Mouse (Mus musculus): Measurements from ENCODE around the gene Pla2g1b. TPM values are rescaled to one million over a fixed set of nuclear protein-coding genes. Genes with fewer than 3 reads are reported as not detected.

The Pla2g1b gene
- polyA plus RNA-seq, 1 experiment from 2014 or later = 2.9 TPM

DNA sequence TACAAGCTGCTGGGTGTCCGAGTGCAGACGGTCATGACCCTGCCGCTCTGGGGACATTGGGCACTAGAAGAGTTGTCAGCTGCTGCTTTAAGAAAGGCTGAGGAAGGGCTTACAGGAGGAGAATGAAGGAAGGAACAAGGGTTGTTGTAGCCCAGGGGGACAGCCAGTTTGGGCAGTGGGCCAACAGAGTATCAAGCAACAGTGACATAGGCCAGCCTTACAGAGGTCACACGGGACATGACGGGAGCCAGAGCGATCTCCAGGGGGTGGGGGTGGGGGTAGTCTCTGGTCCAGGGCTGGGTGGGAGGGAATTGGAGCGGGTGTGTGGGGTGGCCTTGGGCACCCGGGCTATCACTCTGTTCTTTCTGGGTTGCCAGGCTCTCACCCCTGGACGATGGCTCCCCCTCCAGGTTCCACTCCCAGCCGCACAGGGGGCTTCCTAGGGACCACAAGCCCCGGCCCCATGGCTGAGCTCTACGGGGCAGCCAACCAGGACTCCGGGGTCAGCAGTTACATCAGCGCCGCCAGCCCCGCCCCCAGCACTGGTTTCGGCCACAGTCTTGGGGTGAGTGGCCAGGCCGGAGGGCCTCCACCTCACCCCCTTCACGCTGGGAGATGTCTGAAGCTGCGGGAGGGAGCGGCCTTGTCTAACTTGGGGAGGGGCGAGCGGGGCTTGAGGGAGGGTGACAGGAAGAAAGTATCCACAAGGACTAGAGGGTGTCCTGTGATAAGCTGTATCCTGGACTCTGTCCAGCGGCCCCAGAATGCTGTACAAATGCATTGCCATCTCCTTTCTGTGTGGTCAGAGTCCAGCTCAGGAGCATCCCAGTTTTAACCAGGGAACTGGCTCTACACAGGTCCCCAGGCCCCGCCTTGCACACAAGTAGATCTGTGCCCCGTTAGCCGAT lies 15.4 kb upstream of the Pla2g1b start:
- Histone ChIP-seq H3K9me3 (no peaks in the 10 kb centered on the region), H3K27ac (no peak overlapping the region), H3K4me3 (replicated peaks) (no peak overlapping the region), H3K27me3 (replicated peaks) (no peaks in the 10 kb centered on the region), H3K9ac (no peak overlapping the region), H3K36me3 (peaks cover 12% of the 10 kb centered on the region), H3K4me2 (replicated peaks) (no peak overlapping the region), H3K4me1 (replicated peaks) (no peaks in the 10 kb centered on the region)
- WGBS = 89% methylated on average over 26 of the region's 27 CpGs
- no peak for ATAC-seq

DNA sequence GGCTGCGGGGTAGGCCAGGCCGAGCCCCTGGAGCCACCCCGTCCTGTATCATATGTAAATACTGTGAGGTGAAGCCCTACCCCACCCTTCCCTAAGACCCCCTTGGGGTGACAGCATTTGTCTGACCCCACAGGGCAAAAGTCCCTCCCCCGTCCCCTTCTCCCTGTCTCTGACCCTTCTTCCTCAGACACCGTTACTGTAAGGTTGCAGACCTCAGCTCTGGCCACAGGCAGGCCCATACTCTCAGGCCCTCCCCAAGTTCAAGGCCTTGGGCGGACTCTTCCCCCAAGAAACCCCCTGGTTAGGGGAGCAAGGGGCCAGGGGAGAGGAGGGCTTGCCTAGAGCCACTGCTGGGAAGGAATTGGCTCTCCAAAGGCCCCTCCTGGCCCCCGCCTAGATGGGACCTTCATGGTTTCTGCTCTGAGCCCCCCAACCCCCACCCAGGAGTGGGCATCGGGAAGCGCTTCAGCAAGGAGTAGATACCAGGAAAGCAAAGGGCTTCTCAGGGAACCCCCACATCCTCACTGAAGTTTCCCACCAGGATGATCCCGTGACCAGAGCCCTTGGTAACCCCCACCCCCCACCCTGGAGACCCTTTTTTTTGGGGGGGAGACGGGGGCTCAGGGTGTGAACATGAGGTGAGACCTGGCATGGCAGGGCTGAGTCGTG lies 11.5 kb upstream of the Pla2g1b start:
- no peaks in the 10 kb centered on the region for H3K27me3 ChIP-seq (replicated peaks)
- 82% methylated on average over 12 of the region's 12 CpGs for WGBS
- no peak overlapping the region for H3K27ac ChIP-seq
- no peaks in the 10 kb centered on the region for H3K9me3 ChIP-seq
- no peak overlapping the region for H3K9ac ChIP-seq
- H3K4me1 ChIP-seq (replicated peaks) = 0 out of 2 replicates have a peak, but pooled peaks cover 3% of the 10 kb centered on the region
- H3K4me3 ChIP-seq (replicated peaks) = no peak overlapping the region
- peaks cover 3% of the 10 kb centered on the region; the same call in 1 of the 2 replicates for H3K36me3 ChIP-seq
- H3K4me2 ChIP-seq (replicated peaks) = no peak overlapping the region
- no peak for ATAC-seq

- no peak overlapping the region for H3K4me2 ChIP-seq (replicated peaks)
- no peak for ATAC-seq
- H3K4me3 ChIP-seq (replicated peaks) = no peak overlapping the region
- no peak overlapping the region for H3K27ac ChIP-seq
- 0 out of 2 replicates have a peak, but pooled peaks cover 3% of the 10 kb centered on the region for H3K4me1 ChIP-seq (replicated peaks)
- H3K36me3 ChIP-seq = peaks cover 3% of the 10 kb centered on the region; the same call in 1 of the 2 replicates
- H3K27me3 ChIP-seq (replicated peaks) = no peaks in the 10 kb centered on the region
- WGBS = 78% methylated on average over 7 of the region's 7 CpGs
- no peaks in the 10 kb centered on the region for H3K9me3 ChIP-seq
- H3K9ac ChIP-seq = no peak overlapping the region
Observed at GRCm38 (mm10) chr5:115455838-115456237, 10.2 kb upstream of the Pla2g1b start.

- Histone ChIP-seq H3K4me2 (replicated peaks) (no peak overlapping the region), H3K4me3 (replicated peaks) (no peak overlapping the region), H3K36me3 (no peaks in the 10 kb centered on the region), H3K9ac (no peak overlapping the region), H3K4me1 (replicated peaks) (0 out of 2 replicates have a peak, but pooled peaks cover 3% of the 10 kb centered on the region), H3K27ac (no peak overlapping the region), H3K27me3 (replicated peaks) (no peaks in the 10 kb centered on the region), H3K9me3 (no peaks in the 10 kb centered on the region)
- WGBS = 51% methylated on average over 13 of the region's 13 CpGs
- 0 out of 2 replicates have a peak, but pooled peaks have one; percentile 15 for ATAC-seq
Observed at GRCm38 (mm10) chr5:115458918-115459317, 7.1 kb upstream of the Pla2g1b start.

GRCm38 (mm10) chr5:115464408-115465115 lies 1.5 kb upstream of the Pla2g1b start:
- WGBS = 81% methylated on average over 18 of the region's 18 CpGs
- Histone ChIP-seq H3K36me3 (no peaks in the 10 kb centered on the region), H3K27me3 (replicated peaks) (no peaks in the 10 kb centered on the region), H3K9me3 (no peaks in the 10 kb centered on the region), H3K27ac (no peak overlapping the region), H3K9ac (no peak overlapping the region), H3K4me2 (replicated peaks) (no peak overlapping the region), H3K4me1 (replicated peaks) (peaks cover 3% of the 10 kb centered on the region; the same call in 1 of the 2 replicates), H3K4me3 (replicated peaks) (no peak overlapping the region)
- no peak for ATAC-seq

GRCm38 (mm10) chr5:115469791-115470190 lies 3.7 kb downstream of the Pla2g1b start:
- Histone ChIP-seq H3K27me3 (replicated peaks) (no peaks in the 10 kb centered on the region), H3K27ac (no peak overlapping the region), H3K36me3 (no peaks in the 10 kb centered on the region), H3K9me3 (no peaks in the 10 kb centered on the region), H3K9ac (no peak overlapping the region), H3K4me3 (replicated peaks) (no peak overlapping the region), H3K4me1 (replicated peaks) (peaks cover 3% of the 10 kb centered on the region; the same call in 1 of the 2 replicates), H3K4me2 (replicated peaks) (no peak overlapping the region)
- ATAC-seq = no peak
- WGBS = 68% methylated on average over 6 of the region's 6 CpGs

DNA sequence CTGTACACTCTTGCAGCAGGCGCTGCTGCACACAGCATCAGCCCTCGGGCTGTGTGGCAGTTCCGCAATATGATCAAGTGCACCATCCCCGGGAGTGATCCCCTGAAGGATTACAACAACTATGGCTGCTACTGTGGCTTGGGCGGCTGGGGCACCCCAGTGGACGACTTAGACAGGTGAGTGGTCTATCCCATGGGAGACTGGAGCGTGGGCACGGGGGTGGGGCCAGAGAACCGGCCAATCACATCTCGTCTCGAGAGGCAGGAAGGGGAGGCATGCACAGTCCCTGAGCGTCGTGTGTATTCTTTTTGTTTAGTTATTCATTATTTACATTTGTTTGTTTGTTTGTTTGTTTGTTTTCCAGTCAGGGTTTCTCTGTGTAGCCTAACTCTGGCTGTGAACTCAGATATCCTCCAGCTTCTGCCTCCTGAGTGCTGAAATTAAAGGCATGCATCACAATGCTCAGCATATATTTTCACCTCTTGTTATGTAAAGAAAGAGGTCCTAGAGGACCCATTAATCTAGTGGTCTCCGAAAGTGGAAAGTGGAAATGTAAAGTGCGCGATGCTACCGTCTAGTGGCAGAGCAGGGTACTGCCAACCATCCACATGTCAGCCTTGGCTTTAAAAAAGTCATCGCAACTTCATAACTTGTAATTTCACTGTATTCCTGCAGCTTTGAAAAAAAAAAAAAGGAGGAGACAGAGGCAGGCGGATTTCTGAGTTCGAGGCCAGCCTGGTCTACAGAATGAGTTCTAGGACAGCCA lies 4.9 kb downstream of the Pla2g1b start:
- no peak overlapping the region for H3K9ac ChIP-seq
- H3K4me1 ChIP-seq (replicated peaks) = peaks cover 6% of the 10 kb centered on the region; the same call in 1 of the 2 replicates
- H3K4me2 ChIP-seq (replicated peaks) = no peak overlapping the region
- ATAC-seq = no peak
- H3K27ac ChIP-seq = no peak overlapping the region
- H3K27me3 ChIP-seq (replicated peaks) = no peaks in the 10 kb centered on the region
- 36% methylated on average over 20 of the region's 20 CpGs for WGBS
- no peaks in the 10 kb centered on the region for H3K36me3 ChIP-seq
- H3K4me3 ChIP-seq (replicated peaks) = no peak overlapping the region
- no peaks in the 10 kb centered on the region for H3K9me3 ChIP-seq

DNA sequence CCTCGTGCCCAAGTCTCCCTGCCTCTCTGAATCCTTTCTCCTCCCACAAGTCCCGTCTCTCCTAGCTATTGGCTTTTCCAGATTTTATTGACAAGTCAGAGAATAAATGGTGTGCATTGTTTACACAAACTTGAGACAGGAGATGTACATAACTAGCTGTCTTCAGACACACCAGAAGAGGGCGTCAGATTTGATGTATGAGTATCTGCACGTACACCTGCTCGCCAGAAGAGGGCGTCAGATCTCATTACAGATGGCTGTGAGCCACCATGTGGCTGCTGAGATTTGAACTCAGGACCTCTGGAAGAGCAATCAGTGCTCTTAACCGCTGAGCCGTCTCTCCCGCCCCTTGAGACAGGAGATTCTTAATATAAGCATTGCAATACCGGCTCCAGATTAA lies 7.1 kb downstream of the Pla2g1b start:
- H3K4me1 ChIP-seq (replicated peaks) = 0 out of 2 replicates have a peak, but pooled peaks cover 5% of the 10 kb centered on the region
- H3K9ac ChIP-seq = no peak overlapping the region
- H3K9me3 ChIP-seq = no peaks in the 10 kb centered on the region
- peaks cover 6% of the 10 kb centered on the region; the same call in 1 of the 2 replicates for H3K36me3 ChIP-seq
- no peak for ATAC-seq
- 73% methylated on average over 10 of the region's 10 CpGs for WGBS
- no peak overlapping the region for H3K27ac ChIP-seq
- no peaks in the 10 kb centered on the region for H3K27me3 ChIP-seq (replicated peaks)
- H3K4me3 ChIP-seq (replicated peaks) = no peak overlapping the region
- H3K4me2 ChIP-seq (replicated peaks) = no peak overlapping the region

- no peak overlapping the region for H3K4me2 ChIP-seq (replicated peaks)
- H3K36me3 ChIP-seq = peaks cover 6% of the 10 kb centered on the region; the same call in 1 of the 2 replicates
- H3K9me3 ChIP-seq = no peaks in the 10 kb centered on the region
- no peak overlapping the region for H3K27ac ChIP-seq
- no peaks in the 10 kb centered on the region for H3K27me3 ChIP-seq (replicated peaks)
- WGBS = 66% methylated on average over 22 of the region's 22 CpGs
- H3K4me3 ChIP-seq (replicated peaks) = no peak overlapping the region
- no peak overlapping the region for H3K9ac ChIP-seq
- no peak for ATAC-seq
- H3K4me1 ChIP-seq (replicated peaks) = 0 out of 2 replicates have a peak, but pooled peaks cover 5% of the 10 kb centered on the region
Observed at GRCm38 (mm10) chr5:115474174-115474828, 8.2 kb downstream of the Pla2g1b start.

GRCm38 (mm10) chr5:115475337-115476106 lies 9.5 kb downstream of the Pla2g1b start:
- peak; percentile 77 for ATAC-seq
- WGBS = 18% methylated on average over 22 of the region's 22 CpGs

More at GRCm38 (mm10) chr5:115475337-115476106, 9.5 kb downstream of the Pla2g1b start:
- no peaks in the 10 kb centered on the region for H3K9me3 ChIP-seq
- no peak overlapping the region for H3K27ac ChIP-seq
- H3K4me3 ChIP-seq (replicated peaks) = peak overlapping the region; percentile 35
- H3K36me3 ChIP-seq = peaks cover 6% of the 10 kb centered on the region; the same call in 1 of the 2 replicates
- peak overlapping the region; percentile 59 for H3K4me2 ChIP-seq (replicated peaks)
- H3K9ac ChIP-seq = peak overlapping the region; percentile 33
- no peaks in the 10 kb centered on the region for H3K27me3 ChIP-seq (replicated peaks)
- peaks cover 9% of the 10 kb centered on the region for H3K4me1 ChIP-seq (replicated peaks)

Measured in intestine, embryonic 15.5 days (tissue).